Mouse (Mus musculus): ENCODE measurements around the gene Csnk1g1.

Gene Csnk1g1

DNA sequence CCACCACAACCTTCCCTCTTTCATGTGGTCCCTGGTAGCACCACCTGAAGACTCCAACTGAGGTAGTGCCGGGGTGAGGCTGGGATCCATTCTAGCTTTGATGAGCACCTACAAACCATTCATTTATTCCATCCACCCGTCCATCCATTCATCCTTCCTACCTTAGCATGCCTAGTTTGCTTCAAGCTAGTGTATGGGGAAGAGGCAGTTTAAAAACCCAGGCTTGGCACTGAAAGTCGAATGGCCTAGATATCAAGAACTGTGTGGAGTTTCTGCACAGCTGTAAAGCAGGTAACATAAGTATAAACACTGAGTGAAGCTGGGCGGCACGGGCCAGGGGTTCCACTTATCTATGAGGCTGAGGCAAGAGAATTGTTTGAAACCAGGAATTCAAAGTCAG is 161.4 kb downstream of the Csnk1g1 start:
- no peak for DNase-seq

DNA sequence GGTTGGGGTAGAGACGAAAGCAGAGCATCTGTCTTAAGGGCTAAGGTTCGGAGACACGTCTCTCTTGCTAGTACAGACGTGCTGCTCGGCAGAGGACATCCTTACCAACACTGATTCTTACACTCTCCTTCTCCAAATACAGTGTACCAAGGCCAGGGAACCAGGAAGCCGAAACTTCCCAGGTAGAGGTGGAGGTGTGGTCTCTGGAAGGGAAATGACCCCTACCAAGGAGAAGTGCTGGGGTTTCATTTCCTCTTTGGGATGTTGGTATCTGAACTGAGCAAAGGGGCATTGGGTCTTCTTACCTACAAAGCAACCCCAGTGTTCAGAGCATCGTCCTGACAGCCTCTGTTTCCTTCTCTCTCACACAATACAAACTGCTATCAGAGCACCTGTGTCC is 164.0 kb downstream of the Csnk1g1 start:
- DNase-seq: no peak

GRCm38 (mm10) chr9:66078072-66078471 is 169.3 kb downstream of the Csnk1g1 start:
- no peak for DNase-seq

DNA sequence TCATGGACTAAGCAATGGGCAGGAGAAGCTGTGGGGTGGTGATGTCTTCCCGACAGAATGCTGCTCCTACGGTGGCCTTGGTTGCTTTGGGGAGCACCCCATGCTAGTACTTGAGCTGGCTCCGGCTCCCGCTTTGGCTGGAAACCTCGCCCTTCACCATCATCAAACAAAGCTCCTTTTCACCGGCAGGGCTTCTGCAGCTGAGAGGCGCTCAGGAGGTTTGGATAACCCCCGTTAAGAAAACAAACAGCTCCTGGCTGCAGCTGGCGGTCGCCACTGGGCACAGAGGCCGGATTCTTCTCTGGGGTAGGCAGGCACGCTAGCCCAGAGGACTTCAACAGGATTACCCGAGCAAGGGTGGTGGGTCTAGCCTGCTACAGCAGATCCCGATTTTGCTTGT is 169.8 kb downstream of the Csnk1g1 start:
- DNase-seq: no peak

DNA sequence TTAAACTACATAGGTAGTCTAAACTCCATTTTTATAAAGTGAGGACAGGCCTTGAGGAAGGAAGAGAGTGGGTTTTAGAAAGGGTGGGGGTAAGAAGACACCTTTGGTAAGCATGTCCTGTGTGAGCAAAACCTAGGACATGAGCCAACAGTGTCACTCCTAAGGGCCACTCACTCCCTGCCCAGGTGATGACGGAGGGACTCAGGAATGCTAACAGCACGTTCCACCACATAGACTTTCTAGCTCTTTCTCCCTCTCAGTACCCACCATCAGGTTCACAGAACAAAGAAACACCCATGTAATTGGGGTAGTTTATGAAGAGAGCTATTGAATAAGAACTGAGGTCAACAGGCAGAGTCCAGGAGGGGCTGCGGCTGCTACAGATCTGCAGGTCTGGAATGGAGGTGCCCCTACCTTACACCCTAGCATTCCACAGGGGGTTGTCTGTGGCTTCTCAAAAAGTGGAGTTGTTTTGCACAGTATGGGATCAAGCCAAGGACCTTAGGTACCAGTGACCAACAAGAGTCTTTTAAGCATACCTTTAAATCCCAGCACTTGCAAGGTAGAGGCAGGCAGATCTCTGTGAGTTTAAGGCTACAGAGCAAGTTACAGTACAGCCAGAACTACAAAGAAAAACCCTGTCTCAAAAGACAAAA is 172.2 kb downstream of the Csnk1g1 start:
- DNase-seq: no peak

- DNase-seq: no peak
These were observed 173.3 kb downstream of the Csnk1g1 start for GRCm38 (mm10) chr9:66081999-66082398.

DNA sequence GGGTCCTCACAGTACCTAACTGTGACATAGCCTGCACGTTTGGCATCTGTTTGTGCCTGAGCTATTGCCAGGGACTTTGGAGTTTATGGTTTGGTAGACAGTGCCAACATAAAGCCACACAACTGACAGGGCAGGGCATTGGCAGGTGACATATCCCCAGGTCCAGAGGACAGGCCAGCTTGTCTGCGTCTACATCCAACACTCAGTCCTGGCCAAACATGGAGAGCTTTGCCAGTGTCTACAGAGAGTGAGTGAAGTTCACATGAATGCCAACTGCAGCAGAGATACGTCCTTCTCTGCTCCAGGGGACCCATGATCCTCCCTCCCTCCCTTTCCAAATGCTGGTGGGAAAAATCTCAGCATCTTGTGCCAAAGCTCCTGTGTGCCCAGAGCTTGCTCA is 175.4 kb downstream of the Csnk1g1 start:
- no peak for DNase-seq

- DNase-seq: no peak
These were observed 178.3 kb downstream of the Csnk1g1 start for GRCm38 (mm10) chr9:66087062-66087461.

DNA sequence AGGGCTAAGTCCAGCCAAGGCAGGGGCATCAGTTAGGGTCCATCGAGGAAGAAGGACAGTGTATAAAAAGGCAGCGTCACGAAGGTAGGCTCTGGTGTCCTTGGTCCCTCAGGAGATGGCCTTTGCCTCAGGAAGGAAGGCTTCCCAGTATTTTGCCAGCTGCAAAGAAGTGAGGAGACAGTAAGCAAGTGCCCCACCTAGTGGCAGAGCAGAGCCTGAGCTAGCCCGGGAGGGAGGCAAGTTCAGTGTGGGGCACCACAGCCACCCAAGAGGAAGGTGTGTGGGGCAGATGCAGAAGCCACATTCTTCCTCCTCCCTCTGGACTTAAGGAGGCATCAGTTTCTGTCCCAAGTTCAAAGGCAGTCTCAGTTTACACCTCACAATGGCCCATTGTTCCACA is 179.7 kb downstream of the Csnk1g1 start:
- DNase-seq: peak; percentile 60

- no peak for DNase-seq
These were observed 182.0 kb downstream of the Csnk1g1 start for GRCm38 (mm10) chr9:66090593-66091244.

DNA sequence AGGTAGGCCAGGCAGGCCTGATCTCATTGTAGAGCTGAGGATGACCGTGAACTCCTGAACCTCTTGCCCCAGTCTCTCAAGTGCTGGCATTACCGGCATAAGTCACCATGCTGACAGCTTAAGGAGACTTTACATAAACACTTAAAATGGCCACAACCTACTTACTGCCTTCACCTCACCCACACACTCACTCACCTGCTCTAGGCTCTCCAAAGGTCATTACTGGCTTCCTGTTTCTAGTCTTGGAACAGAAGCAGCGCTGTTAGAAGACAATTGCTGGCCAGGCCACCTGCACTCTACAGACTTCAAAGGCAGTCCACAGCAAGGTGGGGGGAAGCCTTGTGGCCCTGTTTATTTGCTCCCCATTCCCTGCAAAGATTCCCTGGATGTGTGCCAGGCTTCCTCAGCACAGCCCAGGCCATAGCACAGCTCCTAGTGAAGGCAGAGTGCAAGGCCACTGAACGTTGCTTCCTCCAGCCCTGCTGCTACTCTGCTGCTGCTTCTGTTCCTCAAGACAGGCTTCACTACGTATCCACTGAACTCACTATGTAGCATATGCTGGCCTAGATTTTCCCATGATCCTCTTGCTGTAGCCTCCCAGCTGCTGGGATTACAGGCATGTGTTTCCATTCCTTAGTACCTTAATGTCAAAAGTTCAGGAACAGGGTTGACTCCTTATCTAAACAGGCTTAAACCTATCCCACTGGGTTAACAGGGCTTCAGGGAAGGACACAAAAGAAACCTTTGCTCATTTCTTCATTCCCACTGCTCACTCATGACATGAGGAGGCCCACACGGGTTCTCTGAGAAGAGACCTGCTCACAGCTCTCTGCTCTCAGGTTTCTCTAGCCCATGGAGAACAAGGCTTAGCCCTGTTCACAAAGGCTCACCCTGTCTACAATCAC is 182.9 kb downstream of the Csnk1g1 start:
- no peak for DNase-seq

DNA sequence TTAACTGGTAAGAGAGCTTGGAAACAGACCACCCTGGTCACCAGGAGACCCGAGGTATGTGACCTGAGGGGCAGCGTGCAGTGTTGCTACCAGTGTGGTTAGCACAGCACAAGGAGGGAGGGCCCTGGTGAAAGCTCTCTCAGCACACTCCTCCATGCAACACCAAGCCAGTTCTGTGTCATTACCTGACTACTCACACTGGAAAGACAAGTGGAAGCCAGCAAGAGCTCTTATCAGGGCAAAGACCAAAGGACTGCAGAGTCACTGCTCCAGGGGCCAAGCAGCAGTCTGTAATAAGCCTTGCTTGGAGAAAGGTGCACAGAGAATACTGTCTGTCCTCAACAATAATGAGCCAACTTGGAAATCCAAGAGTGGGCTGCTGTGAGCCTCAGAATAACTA is 183.9 kb downstream of the Csnk1g1 start:
- DNase-seq: no peak
